Mouse (Mus musculus) brain, embryonic 14.5 days (tissue): ENCODE results near the gene Trappc3.

Source experiments
- CTCF ChIP-seq: fragments of 200-500 bp; IDR thresholded peaks from 2 replicates; pipeline ENCODE4 v1.5.1; 2012; ENCODE audit warnings: inconsistent platforms, mild to moderate bottlenecking, moderate library complexity, borderline replicate concordance; ENCODE audit not compliant: insufficient read depth, insufficient read length; ENCODE audit errors: extremely low read depth
- POLR2A ChIP-seq: fragments of 200-500 bp; IDR thresholded peaks from 2 replicates; pipeline ENCODE4 v1.6.1; 2012; ENCODE audit warnings: mild to moderate bottlenecking, inconsistent platforms, borderline replicate concordance; ENCODE audit not compliant: poor library complexity, insufficient read depth, insufficient read length, severe bottlenecking; ENCODE audit errors: extremely low read depth

DNA sequence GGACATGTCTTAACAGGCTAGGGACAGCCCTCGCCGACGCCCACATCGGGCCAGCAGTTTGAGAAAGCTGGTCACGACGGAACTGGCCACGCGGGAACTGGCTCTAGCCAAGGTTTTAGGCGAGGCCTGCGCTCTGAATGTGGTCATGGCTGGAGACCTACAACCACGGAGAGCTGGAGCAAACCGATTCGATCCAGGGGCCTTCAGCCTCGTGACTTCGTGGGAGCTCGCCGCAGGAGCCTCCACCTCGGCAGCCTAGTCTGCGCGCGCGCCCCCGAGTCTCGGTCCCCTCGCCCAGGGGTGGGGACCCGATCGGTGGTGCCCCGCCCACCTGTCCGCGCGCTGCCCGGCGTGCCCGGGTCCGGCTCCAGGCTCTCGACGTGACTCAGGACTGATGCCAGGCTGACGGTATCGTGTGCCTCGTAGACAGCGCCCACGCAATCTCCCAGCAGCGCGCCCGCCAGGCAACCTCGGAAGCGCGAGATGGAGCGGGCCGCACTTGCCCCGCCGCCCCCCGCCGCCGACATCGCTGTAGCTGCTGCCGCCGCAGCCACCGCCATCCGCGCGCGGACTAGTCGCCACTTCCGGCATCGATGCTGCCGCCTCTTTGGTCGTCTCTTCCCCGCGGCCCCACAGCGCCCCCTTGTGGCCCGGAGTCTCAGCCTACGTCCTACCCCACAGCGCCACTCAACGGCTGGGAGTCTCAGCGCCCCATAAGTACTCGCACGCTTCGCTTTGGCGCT is 59.2 kb downstream of the Trappc3 start, which contains the start of gene Adprhl2:
- TF ChIP-seq POLR2A = peak; percentile 95
- peak; percentile 100 for TF ChIP-seq CTCF
